Mouse (Mus musculus) large intestine, adult 2 months (tissue): ENCODE data around the gene Slc38a3. TPM values are rescaled to one million over a fixed set of nuclear protein-coding genes. Genes with fewer than 3 reads are reported as not detected.

ENCODE experiments used
- DNase-seq: peaks from one replicate; pipeline ENCODE4 v3.0.0-alpha.2; 2012; ENCODE audit warnings: low read depth, low spot score
- WGBS: fragments of 180-500 bp; shearing (Covaris S2); methylation state at CpG from one replicate; pipeline ENCODE4 v1.1.7; 2018; 5-methylcytosine and 5-hydroxymethylcytosine counted together
- polyA plus RNA-seq: library from polyadenylated mRNA; depleted of rRNA; stranded (reverse); fragments of >200 nt; gene quantifications from 2 replicates; pipeline ENCODE4 v1.2.3, GENCODE M21; 2012

Slc38a3 gene
- polyA plus RNA-seq, 1 experiment = 1.5 TPM

- WGBS = 26% methylated on average over 2 of the region's 2 CpGs
- DNase-seq = no peak
These were observed 42.5 kb downstream of the Slc38a3 start for GRCm38 (mm10) chr9:107626844-107627277.

GRCm38 (mm10) chr9:107626158-107626843 lies 43.0 kb downstream of the Slc38a3 start:
- DNase-seq = no peak
- 42% methylated on average over 14 of the region's 15 CpGs for WGBS

DNA sequence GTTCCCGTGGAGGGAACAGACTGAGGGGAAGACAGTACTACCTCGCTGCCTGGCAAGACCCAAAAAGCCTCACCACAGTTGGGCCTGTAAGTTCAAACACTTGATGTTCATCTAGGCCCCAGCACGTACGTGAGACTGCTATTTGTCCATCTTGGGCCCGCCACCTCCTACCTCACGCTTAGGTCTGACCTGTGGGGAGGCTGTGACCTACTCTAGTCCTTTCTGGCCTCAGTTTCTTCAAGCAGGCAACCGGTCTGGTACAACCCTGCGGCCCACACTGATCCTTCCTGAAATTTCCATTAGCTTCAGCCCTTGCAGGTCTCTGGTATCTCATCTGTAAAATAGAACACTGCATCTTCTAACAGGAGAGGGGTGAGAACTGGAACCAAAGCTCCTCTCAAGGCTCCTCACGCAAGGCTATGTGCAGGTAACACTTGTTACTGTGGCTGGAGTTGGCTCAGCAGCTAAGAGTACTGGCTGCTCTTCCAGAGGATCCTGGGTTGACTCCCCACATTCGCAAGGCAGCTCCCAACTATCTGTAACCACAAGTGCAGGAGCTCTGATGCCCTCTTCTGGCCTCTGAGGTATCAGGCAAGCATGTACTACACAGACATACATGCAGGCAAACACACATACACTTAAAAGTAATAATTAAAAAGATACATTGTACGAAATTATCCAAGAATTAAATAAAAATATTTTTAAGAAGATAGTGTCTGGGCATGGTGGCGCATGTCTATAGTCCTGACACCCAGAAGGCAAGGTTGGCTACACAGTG lies 43.8 kb downstream of the Slc38a3 start:
- WGBS = 87% methylated on average over 12 of the region's 12 CpGs
- DNase-seq = no peak

DNA sequence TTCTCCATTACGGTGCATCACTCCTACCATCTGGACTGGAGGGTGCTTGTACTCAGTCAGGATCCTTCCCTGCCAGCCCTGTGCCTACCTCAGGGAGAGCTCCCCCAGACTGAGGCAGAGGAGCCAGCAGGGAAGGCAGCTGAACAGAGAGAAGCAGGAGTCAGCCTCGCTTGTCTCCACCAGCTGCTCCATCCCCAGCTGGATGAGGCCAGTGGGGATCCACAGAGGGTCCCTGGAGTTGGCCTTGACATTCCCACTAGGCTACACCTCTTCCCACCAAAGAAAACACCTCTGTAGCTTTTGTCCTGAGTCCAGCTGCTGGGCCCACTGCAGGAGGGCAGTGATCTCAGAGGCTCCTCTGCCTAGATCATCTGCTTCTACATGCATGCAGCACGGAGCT lies 44.4 kb downstream of the Slc38a3 start:
- no peak for DNase-seq
- WGBS = 64% methylated on average over 3 of the region's 3 CpGs

GRCm38 (mm10) chr9:107624539-107624938 lies 44.8 kb downstream of the Slc38a3 start:
- no peak for DNase-seq
- WGBS = 36% methylated on average over 5 of the region's 5 CpGs

GRCm38 (mm10) chr9:107620954-107621353 lies 48.4 kb downstream of the Slc38a3 start:
- DNase-seq = no peak

GRCm38 (mm10) chr9:107619546-107619879 lies 49.8 kb downstream of the Slc38a3 start:
- 46% methylated on average over 13 of the region's 13 CpGs for WGBS
- DNase-seq = no peak

DNA sequence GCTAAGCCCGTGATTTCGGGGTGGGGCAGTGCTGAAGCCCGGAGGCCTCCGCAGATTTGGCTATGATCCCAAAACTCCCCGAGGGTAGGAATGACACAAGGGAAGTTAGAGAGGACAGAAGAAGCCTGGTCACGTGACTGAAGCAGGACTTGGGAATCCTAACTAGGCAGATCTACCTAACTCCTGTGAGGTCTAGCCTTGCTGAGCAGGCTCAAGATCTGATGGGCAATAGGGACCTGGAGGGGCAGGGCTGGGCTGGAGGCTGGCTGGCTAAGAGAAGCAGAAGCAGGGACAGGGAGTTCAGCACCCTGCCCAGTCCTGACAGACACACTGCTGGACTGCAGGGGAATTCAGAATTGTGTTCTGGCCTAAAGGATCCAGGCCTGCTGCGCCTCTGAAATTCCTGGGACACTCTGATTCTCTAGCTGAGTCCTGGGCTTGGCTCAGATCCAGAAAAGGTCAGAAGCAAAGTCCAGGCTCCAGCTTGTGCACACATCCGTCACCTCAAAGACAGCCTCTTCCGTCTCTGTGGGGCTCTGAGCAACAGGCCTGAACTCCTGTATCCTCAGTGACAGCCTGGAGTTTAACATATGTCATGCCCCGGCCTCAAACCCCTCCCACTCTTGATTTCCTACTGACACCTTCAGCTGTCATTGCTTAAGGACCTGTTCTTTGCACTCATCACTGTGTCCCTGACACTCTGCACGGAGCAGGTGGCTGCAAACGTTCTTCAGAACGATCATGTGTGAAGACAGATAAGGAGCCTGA lies 50.4 kb downstream of the Slc38a3 start:
- DNase-seq = no peak
- 15% methylated on average over 13 of the region's 13 CpGs for WGBS

DNA sequence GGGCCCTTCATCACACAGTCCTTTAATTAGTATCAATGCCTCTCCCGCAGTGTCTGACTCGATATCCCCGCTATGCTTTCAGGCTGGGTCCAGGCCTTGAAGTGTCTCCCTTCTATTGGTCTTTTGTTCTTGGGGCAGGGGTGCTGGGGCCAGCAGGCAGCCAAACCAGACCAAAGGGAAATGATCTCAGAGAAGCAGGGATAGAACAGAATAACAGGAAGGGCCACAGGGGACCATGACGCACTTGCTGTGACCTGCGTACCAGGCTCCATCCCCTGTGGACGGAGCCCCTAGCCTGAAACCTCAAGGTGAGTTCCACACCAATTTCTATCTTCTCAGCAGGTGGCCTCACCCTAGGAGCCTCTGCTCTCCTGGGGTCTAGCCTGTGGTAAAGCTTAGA lies 51.2 kb downstream of the Slc38a3 start:
- 88% methylated on average over 6 of the region's 6 CpGs for WGBS
- DNase-seq = no peak

DNA sequence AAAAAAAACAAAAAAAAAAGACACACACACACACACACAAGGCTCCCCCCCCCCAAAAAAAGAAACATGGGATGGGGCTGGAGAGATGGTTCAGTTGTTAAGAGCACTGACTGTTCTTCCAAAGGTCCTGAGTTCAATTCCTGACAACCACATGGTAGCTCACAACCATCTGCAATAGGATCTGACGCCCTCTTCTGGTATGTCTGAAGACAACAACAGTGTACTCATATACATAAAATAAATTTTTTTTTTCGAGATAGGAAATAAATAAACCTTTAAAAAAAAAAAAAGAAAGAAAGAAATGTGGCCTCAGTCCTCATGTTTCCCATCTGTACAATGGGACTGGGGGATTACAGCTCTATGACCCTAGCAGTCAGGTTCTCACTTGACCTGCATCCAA lies 51.9 kb downstream of the Slc38a3 start:
- DNase-seq = no peak
- WGBS = 68% methylated on average over 2 of the region's 2 CpGs

DNA sequence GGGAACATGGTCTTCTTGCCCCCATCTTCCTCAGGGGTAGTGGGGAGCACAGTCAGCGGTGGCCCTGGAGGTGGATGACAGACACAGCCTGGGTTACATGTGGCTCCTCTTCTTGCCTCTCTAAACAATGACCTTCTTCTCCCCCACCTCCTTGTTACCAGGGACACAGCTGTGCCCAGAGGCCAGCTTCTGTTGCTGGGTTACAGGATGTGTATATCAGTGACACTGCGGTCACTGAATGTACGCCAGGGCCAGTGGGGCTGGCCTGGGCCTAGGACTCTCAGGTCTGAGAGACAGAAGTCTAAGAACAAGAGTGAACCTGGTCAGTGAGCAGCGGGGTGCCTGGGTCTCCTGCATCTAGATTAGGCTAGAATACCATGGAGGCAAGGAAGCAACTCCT lies 54.3 kb downstream of the Slc38a3 start:
- DNase-seq = no peak
- 84% methylated on average over 4 of the region's 4 CpGs for WGBS

GRCm38 (mm10) chr9:107612945-107613569 lies 56.3 kb downstream of the Slc38a3 start:
- WGBS = 3% methylated on average over 12 of the region's 12 CpGs
- no peak for DNase-seq

DNA sequence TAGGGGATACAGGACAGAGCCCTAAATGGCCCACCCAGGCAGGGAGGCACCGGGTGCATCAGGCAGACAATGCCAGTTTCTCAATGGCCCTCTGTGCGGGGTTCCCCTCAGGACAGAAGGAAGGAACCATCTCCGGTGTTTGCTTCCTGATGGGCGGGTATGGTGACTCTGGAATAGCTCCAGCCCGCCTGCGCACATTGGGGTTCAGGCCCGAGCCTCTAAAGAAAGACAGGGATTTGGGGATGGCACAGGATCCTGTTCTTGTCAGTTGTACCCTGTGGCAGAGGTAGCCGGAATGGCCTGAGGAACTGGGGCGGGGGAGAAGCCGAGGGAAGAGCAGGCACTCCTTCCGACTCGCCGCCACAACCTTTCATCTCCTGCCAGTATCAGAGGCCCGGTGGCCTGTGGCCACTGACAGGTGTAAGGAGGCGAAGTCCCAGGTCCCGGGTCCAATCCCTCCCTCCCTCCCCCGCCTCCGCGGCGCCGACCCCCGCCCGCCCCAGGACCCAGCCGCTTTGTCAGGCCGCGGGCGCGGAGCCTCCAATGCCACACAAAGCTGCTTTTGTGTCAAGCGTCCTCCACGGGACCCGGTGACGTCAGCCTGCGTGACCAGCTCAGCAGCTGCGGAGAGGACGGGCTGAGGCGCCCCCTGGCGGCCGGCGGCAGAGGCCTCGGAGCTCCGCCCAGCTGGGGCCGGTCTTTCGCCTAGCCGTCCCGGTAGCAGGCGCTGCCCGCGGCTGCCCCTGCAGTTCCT lies 57.0 kb downstream of the Slc38a3 start:
- DNase-seq = no peak
- 2% methylated on average over 32 of the region's 48 CpGs for WGBS

DNA sequence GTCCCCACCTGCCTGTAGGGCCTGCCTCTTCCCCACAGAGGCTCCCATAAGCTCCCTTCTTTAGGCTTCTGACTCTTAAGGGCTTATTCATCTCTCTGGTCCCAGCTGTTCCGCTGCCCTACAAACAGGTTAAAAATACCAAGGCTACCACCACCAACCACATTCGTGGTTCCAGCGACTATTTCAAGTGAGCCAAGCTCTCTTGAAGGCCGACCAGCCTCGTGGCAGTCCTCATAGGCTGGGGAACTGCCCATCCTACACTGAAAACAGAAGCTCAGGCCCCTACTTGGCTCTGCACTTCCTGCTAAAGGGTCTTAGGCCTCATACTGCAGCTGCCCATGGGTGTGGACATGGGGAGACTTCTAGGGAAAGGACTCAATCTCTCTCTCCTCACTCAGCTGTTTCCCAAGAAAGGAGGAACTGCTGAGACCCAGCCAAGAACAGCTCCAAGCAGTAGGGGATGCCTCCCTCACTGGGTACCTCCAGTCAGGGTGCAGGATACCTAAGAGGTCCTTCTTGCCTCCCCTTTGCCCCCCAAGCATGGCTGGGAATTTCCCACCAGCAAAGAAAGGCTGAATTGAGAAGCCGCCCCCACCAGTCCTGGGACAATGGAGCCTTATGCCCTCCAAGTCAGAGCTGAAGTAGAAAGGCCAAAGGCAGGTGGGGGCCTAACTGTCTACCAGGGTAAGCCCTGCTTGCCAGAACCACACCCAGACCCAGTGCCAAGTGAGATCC lies 57.7 kb downstream of the Slc38a3 start:
- WGBS = 37% methylated on average over 6 of the region's 6 CpGs

GRCm38 (mm10) chr9:107609433-107609830 lies 59.9 kb downstream of the Slc38a3 start:
- 69% methylated on average over 4 of the region's 4 CpGs for WGBS
- DNase-seq = no peak

More for the DNA sequence above, 57.7 kb downstream of the Slc38a3 start:
- DNase-seq = no peak

- DNase-seq = no peak
- WGBS = 37% methylated on average over 12 of the region's 12 CpGs
These were observed 60.4 kb downstream of the Slc38a3 start, which contains the start of gene Sema3b for GRCm38 (mm10) chr9:107608741-107609432. Sema3b (minus strand) TSS chr9:107609229.

DNA sequence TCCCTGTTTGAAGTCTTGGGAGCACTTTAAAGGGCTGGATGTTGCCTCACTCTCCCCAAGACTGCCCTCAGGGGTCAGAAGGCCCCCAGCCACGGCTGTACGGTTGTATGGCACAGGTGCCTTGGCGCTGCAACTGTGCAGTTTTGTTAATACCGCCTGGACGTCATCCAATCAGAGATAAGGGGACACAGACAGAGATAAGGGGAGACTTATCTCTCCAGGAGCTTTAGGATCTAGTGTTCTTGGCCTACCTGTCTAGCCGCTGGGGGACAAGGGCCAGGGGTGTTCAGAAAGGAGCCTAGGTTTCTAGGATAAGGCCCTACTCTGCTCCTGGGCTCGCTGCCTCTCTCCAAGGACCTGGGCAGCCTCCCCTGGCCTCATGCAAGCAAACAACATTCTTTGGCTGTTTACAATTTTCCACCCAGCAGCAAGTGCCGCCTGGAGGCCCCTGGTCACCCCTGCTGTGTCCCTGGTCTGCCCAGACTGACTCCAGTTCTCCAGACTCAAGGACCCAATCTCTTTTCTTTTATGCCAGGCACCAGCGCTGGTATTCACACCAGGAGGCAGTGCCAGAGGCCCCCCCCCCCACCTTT lies 61.6 kb downstream of the Slc38a3 start:
- no peak for DNase-seq
- WGBS = 33% methylated on average over 9 of the region's 9 CpGs

DNA sequence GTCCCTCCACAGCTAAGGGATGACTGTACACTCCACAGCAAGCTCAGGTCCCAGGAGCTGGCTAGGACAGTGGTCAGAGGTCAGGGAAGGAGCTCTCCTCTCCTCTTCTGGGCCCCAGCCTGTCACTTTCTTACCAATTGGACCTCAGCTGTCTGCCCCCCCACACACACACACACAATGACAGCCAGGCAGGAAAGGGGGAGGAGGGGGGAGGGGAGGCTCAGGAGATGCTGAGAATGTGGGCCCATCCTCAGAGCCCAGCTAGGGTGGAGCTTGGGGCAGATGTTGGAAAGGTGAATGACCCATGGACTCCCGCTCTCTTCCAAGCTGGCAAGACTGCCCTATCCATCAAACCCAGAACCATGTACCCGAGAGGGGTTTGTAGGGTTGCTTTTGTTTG lies 62.3 kb downstream of the Slc38a3 start:
- DNase-seq = no peak
- WGBS = 36% methylated on average over 2 of the region's 2 CpGs
